Mouse (Mus musculus) embryonic facial prominence, embryonic 11.5 days (tissue): ENCODE results near the gene Ltv1. TPM values are rescaled to one million over a fixed set of nuclear protein-coding genes. Genes with fewer than 3 reads are reported as not detected.

ENCODE experiments used
- ATAC-seq: fragments of 200-750 bp; cut with Nextera tagmentation; replicated peaks from 2 replicates; pipeline ENCODE4 v1.8.0; 2017; ENCODE audit warnings: low read depth; ENCODE audit not compliant: insufficient number of reproducible peaks, low FRiP score, low TSS enrichment
- DNase-seq: peaks from one replicate; pipeline ENCODE4 v3.0.0-alpha.2; 2015; ENCODE audit warnings: low spot score
- H3K27ac ChIP-seq: fragments of 300-500 bp; sonication (generic); replicated peaks from 2 replicates; pipeline ENCODE4 v1.5.1; 2014; ENCODE audit warnings: mild to moderate bottlenecking, low read depth, low read length, control low read depth
- H3K27me3 ChIP-seq: fragments of 300-500 bp; sonication (generic); 2 replicates; pipeline ENCODE4 v1.6.1; 2014; ENCODE audit warnings: mild to moderate bottlenecking, low read length, moderate library complexity, mixed read lengths; ENCODE audit not compliant: control insufficient read depth, insufficient read depth
- H3K36me3 ChIP-seq: fragments of 300-500 bp; sonication (generic); replicated peaks from 2 replicates; pipeline ENCODE4 v1.6.1; 2014; ENCODE audit warnings: low read depth, mild to moderate bottlenecking, low read length, moderate library complexity, mixed read lengths; ENCODE audit not compliant: control insufficient read depth, insufficient read depth
- H3K4me1 ChIP-seq: fragments of 300-500 bp; sonication (generic); 2 replicates; pipeline ENCODE4 v1.6.1; 2014; ENCODE audit warnings: low read length, mixed read lengths; ENCODE audit not compliant: control insufficient read depth, insufficient read depth
- H3K4me2 ChIP-seq: fragments of 300-500 bp; sonication (generic); 2 replicates; pipeline ENCODE4 v1.6.1; 2014; ENCODE audit warnings: low read depth, mild to moderate bottlenecking, control low read depth, low read length, moderate library complexity
- H3K4me3 ChIP-seq: fragments of 300-500 bp; sonication (generic); 2 replicates; pipeline ENCODE4 v1.5.1; 2014; ENCODE audit warnings: low read depth, low read length, control low read depth
- H3K9ac ChIP-seq: fragments of 300-500 bp; sonication (generic); replicated peaks from 2 replicates; pipeline ENCODE4 v1.6.1; 2014; ENCODE audit warnings: mild to moderate bottlenecking, control low read depth, low read length
- H3K9me3 ChIP-seq: fragments of 300-500 bp; sonication (generic); replicated peaks from 2 replicates; pipeline ENCODE4 v1.6.1; 2016; ENCODE audit warnings: mild to moderate bottlenecking, low read length, inconsistent platforms, mixed read lengths; ENCODE audit not compliant: control insufficient read depth
- WGBS: fragments of 180-500 bp; shearing (Covaris S2); extraction: QIAGEN DNeasy Blood & Tissue Kit; methylation state at CpG from one replicate; pipeline ENCODE4 v1.1.7; 2014; 5-methylcytosine and 5-hydroxymethylcytosine counted together
- polyA plus RNA-seq: library from polyadenylated mRNA; unstranded; fragments of >200 nt; fragmentation: Nextera tagmentation; extraction: Ambion mirVana; gene quantifications from 2 replicates; pipeline ENCODE4 v1.2.1, GENCODE M21; 2014

The Ltv1 gene
- polyA plus RNA-seq, 1 experiment from 2014 or later, result 85.0 TPM

DNA sequence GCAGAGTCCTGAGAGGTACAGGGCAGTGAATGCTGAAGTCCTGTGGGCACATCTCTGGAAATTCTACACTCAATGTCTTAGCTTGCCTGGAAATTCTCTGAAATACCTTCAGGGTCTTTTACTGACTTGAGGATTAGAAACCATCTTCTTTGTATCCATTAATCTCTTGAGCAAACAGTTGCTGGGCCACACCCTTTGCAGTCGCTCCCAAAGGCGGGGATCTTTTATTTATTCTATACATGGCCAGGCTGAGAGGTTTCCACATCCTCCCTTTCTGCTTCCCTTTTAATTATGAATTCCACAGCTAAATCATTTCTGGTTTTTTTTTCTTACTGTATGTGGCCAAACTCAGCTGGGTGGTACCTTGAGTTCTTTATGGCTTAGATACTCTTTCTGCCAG, 52.5 kb downstream of the Ltv1 start:
- Histone ChIP-seq H3K9me3 (no peaks in the 10 kb centered on the region), H3K4me3 (no peak overlapping the region), H3K27me3 (no peaks in the 10 kb centered on the region), H3K4me1 (no peaks in the 10 kb centered on the region), H3K4me2 (no peak overlapping the region), H3K36me3 (no peaks in the 10 kb centered on the region), H3K9ac (no peak overlapping the region), H3K27ac (no peak overlapping the region)
- no peak for DNase-seq
- no peak for ATAC-seq
- 68% methylated on average over 2 of the region's 2 CpGs for WGBS

DNA sequence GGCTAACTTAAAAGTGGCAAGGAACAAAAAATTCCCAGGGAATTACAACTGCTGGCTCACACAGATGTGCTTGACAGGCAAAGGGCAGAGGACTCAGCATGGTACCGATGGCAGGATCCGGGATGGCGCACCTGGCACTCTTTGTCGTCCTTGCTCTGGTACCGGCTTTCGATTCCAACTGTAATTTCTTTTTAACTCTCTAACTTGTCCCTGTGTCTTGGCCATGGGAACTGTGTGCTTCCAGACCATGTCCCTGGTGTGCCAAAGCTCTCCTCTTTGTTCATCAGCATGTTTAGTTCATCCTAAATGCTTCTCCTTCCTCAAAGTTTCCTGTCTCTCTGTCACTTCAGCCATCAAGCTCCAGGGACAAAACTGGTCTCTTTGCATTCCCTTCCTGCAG, 55.1 kb downstream of the Ltv1 start:
- no peak overlapping the region for H3K27ac ChIP-seq
- no peaks in the 10 kb centered on the region for H3K4me1 ChIP-seq
- H3K9ac ChIP-seq, result no peak overlapping the region
- WGBS, result 92% methylated on average over 6 of the region's 6 CpGs
- no peaks in the 10 kb centered on the region for H3K9me3 ChIP-seq
- DNase-seq, result no peak
- no peaks in the 10 kb centered on the region for H3K27me3 ChIP-seq
- H3K36me3 ChIP-seq, result no peaks in the 10 kb centered on the region
- H3K4me2 ChIP-seq, result no peak overlapping the region
- no peak for ATAC-seq
- H3K4me3 ChIP-seq, result no peak overlapping the region

DNA sequence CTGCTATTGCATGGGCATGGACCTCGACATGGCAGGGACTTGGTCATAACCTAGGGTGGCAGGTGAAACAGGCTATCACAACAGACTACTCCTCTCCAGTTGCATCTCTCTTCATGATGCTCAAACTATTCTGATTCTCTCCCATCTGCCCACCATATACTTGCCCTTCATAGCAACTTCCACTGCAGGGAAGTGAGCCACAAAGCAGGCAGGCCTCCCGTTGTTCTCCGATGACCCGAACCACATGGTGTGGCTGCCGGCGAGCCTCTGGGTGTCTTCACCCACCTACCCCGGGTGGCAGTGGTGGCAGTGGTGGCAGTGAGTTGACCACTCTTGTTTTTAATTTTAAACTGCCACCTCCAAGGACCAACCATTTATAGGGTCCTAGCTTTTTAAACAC, 57.2 kb downstream of the Ltv1 start:
- Histone ChIP-seq H3K4me3 (no peak overlapping the region), H3K27me3 (no peaks in the 10 kb centered on the region), H3K4me1 (no peaks in the 10 kb centered on the region), H3K9me3 (no peaks in the 10 kb centered on the region), H3K36me3 (no peaks in the 10 kb centered on the region), H3K27ac (no peak overlapping the region), H3K4me2 (no peak overlapping the region), H3K9ac (no peak overlapping the region)
- DNase-seq (no peak), ATAC-seq (no peak)
- WGBS, result 88% methylated on average over 7 of the region's 7 CpGs

DNA sequence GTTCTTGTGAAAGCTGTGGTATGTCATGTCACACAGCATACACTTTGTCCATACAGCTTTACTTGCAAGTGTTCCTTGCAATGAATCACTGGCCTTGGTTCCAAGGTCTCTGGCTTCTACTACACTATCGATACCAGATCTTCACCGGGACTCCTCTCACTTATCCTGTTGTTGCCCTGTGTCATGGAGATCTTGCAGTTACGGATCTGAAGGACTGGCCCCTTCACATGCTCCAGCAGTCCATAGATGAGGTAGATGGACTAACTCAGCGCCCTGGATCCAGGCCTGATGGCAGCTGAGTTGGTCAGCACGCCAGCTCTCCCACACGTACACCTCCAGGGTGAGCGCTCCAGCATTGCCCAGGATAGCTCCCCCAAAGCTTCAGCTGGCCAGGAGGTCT, 57.7 kb downstream of the Ltv1 start:
- ATAC-seq (no peak), DNase-seq (no peak)
- Histone ChIP-seq H3K4me1 (no peaks in the 10 kb centered on the region), H3K27ac (no peak overlapping the region), H3K4me2 (no peak overlapping the region), H3K4me3 (no peak overlapping the region), H3K9ac (no peak overlapping the region), H3K36me3 (no peaks in the 10 kb centered on the region), H3K27me3 (no peaks in the 10 kb centered on the region), H3K9me3 (no peaks in the 10 kb centered on the region)
- 96% methylated on average over 7 of the region's 7 CpGs for WGBS

DNA sequence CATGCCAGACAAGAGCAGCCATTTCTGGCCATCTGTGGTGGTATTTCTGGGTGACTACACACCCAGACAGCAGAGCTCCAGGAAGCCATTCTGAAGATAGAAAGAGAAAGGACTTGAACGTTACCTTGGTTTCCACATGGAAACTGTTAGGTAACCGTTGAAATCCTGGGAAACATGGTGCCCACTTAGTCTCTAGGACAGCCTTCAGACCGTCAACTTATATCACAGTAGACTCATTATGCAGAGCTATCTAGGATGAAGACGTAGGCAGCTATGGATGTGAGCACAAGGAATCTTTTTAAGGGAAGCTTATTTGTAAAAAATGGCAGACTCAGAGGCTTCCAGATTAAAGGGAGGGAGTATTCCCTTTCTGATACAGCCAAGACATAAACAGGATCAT, 59.1 kb downstream of the Ltv1 start:
- no peaks in the 10 kb centered on the region for H3K36me3 ChIP-seq
- no peak overlapping the region for H3K9ac ChIP-seq
- WGBS, result 96% methylated on average over 4 of the region's 4 CpGs
- DNase-seq, result no peak
- H3K27me3 ChIP-seq, result no peaks in the 10 kb centered on the region
- no peak for ATAC-seq
- H3K4me3 ChIP-seq, result no peak overlapping the region
- H3K4me2 ChIP-seq, result no peak overlapping the region
- H3K27ac ChIP-seq, result no peak overlapping the region
- H3K9me3 ChIP-seq, result no peaks in the 10 kb centered on the region
- H3K4me1 ChIP-seq, result no peaks in the 10 kb centered on the region

Other genes starting within 250 kb of the Ltv1 start
- gene Stx11, start 228.9 kb downstream of the Ltv1 start, polyA plus RNA-seq, result 1.9 and 2.3 TPM in 2 replicates
- 41.5 and 43.1 TPM in 2 replicates for gene Sf3b5, start 187.8 kb downstream of the Ltv1 start, polyA plus RNA-seq
- 136 and 141 TPM in 2 replicates for gene Plagl1, start 132.7 kb downstream of the Ltv1 start, polyA plus RNA-seq
- not detected in 2 replicates for gene Zc2hc1b, start 15.1 kb downstream of the Ltv1 start, polyA plus RNA-seq